Mouse (Mus musculus): ENCODE data around the gene Cebpa.

Gene Cebpa

GRCm38 (mm10) chr7:35120146-35120691 lies 1.1 kb downstream of the Cebpa start:
- DNase-seq (ENCODE audit: low read depth, low spot score): no peak

- no peak for DNase-seq (ENCODE audit: low read depth, low spot score)
Measured at GRCm38 (mm10) chr7:35121150-35121549, 2.1 kb downstream of the Cebpa start.

- no peak for DNase-seq (ENCODE audit: low read depth, low spot score)
Measured at GRCm38 (mm10) chr7:35122401-35123320, 3.6 kb downstream of the Cebpa start.

- DNase-seq (ENCODE audit: low read depth, low spot score): no peak
Measured at GRCm38 (mm10) chr7:35123431-35123953, 4.4 kb downstream of the Cebpa start.

GRCm38 (mm10) chr7:35124216-35124615 lies 5.1 kb downstream of the Cebpa start:
- no peak for DNase-seq (ENCODE audit: low read depth, low spot score)

GRCm38 (mm10) chr7:35124745-35125144 lies 5.7 kb downstream of the Cebpa start:
- DNase-seq (ENCODE audit: low read depth, low spot score): no peak

GRCm38 (mm10) chr7:35125971-35126370 lies 6.9 kb downstream of the Cebpa start:
- no peak for DNase-seq (ENCODE audit: low read depth, low spot score)

- no peak for DNase-seq (ENCODE audit: low read depth, low spot score)
Measured at GRCm38 (mm10) chr7:35127001-35127400, 7.9 kb downstream of the Cebpa start.

GRCm38 (mm10) chr7:35127721-35128120 lies 8.6 kb downstream of the Cebpa start:
- DNase-seq (ENCODE audit: low read depth, low spot score): no peak

- DNase-seq (ENCODE audit: low read depth, low spot score): no peak
Measured at GRCm38 (mm10) chr7:35128677-35129567, 9.8 kb downstream of the Cebpa start.

- DNase-seq (ENCODE audit: low read depth, low spot score): no peak
Measured at GRCm38 (mm10) chr7:35130059-35130738, 11.1 kb downstream of the Cebpa start.

- DNase-seq (ENCODE audit: low read depth, low spot score): no peak
Measured at GRCm38 (mm10) chr7:35130888-35131287, 11.8 kb downstream of the Cebpa start.

GRCm38 (mm10) chr7:35131601-35132000 lies 12.5 kb downstream of the Cebpa start:
- no peak for DNase-seq (ENCODE audit: low read depth, low spot score)

GRCm38 (mm10) chr7:35134621-35135020 lies 15.5 kb downstream of the Cebpa start:
- no peak for DNase-seq (ENCODE audit: low read depth, low spot score)

- no peak for DNase-seq (ENCODE audit: low read depth, low spot score)
Measured at GRCm38 (mm10) chr7:35137524-35137923, 18.4 kb downstream of the Cebpa start.

- no peak for DNase-seq (ENCODE audit: low read depth, low spot score)
Measured at GRCm38 (mm10) chr7:35138481-35138880, 19.4 kb downstream of the Cebpa start.

GRCm38 (mm10) chr7:35139880-35140279 lies 20.8 kb downstream of the Cebpa start:
- DNase-seq (ENCODE audit: low read depth, low spot score): no peak

GRCm38 (mm10) chr7:35141519-35141918 lies 22.4 kb downstream of the Cebpa start:
- no peak for DNase-seq (ENCODE audit: low read depth, low spot score)

GRCm38 (mm10) chr7:35142522-35142921 lies 23.4 kb downstream of the Cebpa start:
- no peak for DNase-seq (ENCODE audit: low read depth, low spot score)

- DNase-seq (ENCODE audit: low read depth, low spot score): no peak
Measured at GRCm38 (mm10) chr7:35143864-35144618, 24.9 kb downstream of the Cebpa start.
